Mouse (Mus musculus): Measurements from ENCODE around the gene Vipr1. TPM values are rescaled to one million over a fixed set of nuclear protein-coding genes. Genes with fewer than 3 reads are reported as not detected.
"Not testable (repeated sequence)": the region's sequence is repeated elsewhere in the genome, so short reads cannot be mapped to it uniquely, and the experiment has no call there.

The Vipr1 gene
- 0.17 TPM in 1 of 2 replicates, not detected in the other for polyA plus RNA-seq (2014; fragmentation: Nextera tagmentation; extraction: Ambion mirVana)

DNA sequence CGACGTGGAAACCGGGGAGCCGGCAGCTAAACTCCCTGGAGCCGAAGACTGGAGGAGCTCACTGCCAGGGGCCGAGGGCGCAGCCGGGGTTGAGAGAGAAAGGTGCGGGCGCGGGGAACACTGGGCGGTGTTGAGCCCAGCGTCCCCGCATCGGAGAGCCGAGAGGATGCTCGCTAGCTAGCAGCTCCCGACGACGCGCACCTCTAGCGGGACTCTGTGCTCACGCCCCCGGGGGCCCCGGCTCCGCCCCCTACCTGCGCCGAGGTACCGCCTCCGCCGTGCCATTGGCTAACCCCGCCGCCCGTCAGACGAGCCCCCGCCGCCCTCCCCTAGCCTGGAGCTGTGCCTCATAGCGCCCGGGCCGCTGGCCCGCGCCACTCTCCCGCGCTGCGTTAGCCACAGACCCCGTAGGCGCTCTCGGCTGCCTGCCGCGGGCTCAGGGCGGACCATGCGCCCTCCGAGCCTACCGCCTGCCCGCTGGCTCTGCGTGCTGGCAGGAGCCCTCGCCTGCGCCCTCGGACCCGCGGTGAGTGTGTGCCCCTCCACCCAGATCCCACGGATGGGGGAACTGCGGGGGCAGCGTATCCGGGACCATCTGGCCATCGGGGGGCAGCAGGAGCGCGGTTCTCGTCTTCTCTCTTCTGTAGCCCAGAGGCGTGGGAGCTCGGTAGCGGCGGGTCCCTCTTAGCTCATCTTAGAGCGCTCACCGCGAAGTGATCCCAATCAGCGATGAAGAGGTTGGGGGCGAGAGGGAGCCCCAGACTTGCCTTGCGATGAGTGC, at the start of gene Vipr1:
Gene Vipr1, plus strand, starts transcription at position 316 of the 781 bp plus-strand sequence.
- H3K9ac ChIP-seq (ENCODE audit: low read depth, low read length) = peak within 1 kb of the TSS; percentile 2; the same call in 1 of the 2 replicates
- peak within 1 kb of the TSS; percentile 63 for H3K4me2 ChIP-seq
- H3K36me3 ChIP-seq (ENCODE audit: control insufficient read depth, insufficient read depth, low read length) = no peaks in the 10 kb centered on the region
- H3K27me3 ChIP-seq (ENCODE audit: control insufficient read depth, insufficient read depth, low read length) = peaks cover 61% of the 10 kb centered on the region
- H3K4me1 ChIP-seq (ENCODE audit: control insufficient read depth, insufficient read depth, low read length) = peaks cover 15% of the 10 kb centered on the region
- no peak within 1 kb of the TSS for H3K27ac ChIP-seq (ENCODE audit: low read depth, low read length)
- under 1% methylated on average over 78 of the region's 79 CpGs for WGBS (ENCODE audit: insufficient replicate concordance)
- H3K4me3 ChIP-seq (ENCODE audit: low read depth, low read length) = peak within 1 kb of the TSS; percentile 38
- ATAC-seq (replicated peaks; ENCODE audit: insufficient number of reproducible peaks, low FRiP score, low TSS enrichment) = peak; percentile 72
- no peaks in the 10 kb centered on the region for H3K9me3 ChIP-seq (replicated peaks; ENCODE audit: control insufficient read depth, low read length)

DNA sequence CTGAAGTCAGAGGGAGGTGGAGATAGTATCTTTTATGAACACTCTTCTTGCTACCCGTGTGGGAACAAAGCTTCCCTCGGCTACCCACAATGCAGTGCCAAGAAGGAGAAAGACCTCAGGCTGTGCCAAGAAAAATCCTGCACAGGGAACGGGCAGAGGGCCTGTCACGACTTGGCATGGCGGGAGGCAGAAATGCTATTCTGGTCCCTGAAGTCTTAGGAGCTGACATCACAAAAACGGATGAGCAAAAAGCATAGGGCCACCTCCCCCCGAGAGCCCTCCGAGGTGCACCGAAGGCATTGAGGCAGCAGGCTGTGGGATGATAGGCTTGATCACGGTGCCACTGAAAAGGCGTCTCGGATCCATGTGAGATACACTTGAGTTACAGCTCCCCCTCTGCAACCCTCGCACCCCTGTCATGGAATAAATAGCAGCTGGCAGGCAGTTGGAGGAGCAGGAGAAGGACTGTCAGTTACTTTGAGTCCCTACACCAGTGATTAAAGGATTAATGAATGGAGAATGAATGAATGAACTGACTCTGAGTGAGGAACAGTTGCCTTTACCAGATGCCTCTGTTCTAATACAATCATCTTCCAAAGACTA, 49.5 kb upstream of the Vipr1 start:
- Histone ChIP-seq H3K36me3 (ENCODE audit: control insufficient read depth, insufficient read depth, low read length) (no peaks in the 10 kb centered on the region), H3K4me2 (no peak overlapping the region), H3K4me3 (ENCODE audit: low read depth, low read length) (no peak overlapping the region), H3K4me1 (ENCODE audit: control insufficient read depth, insufficient read depth, low read length) (no peaks in the 10 kb centered on the region), H3K9me3 (replicated peaks; ENCODE audit: control insufficient read depth, low read length) (peaks cover 5% of the 10 kb centered on the region), H3K27ac (ENCODE audit: low read depth, low read length) (no peak overlapping the region), H3K27me3 (ENCODE audit: control insufficient read depth, insufficient read depth, low read length) (no peaks in the 10 kb centered on the region), H3K9ac (ENCODE audit: low read depth, low read length) (no peak overlapping the region)
- 74% methylated on average over 13 of the region's 13 CpGs for WGBS (ENCODE audit: insufficient replicate concordance)
- ATAC-seq (replicated peaks; ENCODE audit: insufficient number of reproducible peaks, low FRiP score, low TSS enrichment) = no peak

DNA sequence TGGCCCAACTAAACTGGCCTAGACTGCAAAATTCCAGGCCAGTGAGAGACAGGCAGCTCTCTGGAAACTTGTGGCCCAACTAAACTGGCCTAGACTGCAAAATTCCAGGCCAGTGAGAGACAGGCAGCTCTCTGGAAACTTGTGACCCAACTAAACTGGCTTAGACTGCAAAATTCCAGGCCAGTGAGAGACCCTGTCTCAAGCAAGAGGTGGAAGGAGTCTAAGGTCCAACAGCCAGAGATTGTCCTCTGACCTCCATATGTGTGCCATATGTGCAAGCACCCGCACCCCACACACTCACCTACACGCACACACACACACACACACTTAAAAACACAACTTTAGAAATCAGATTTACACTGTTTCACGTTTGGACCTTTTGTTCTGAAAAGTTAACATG, 48.7 kb upstream of the Vipr1 start:
- H3K36me3 ChIP-seq (ENCODE audit: control insufficient read depth, insufficient read depth, low read length); H3K27me3 ChIP-seq (ENCODE audit: control insufficient read depth, insufficient read depth, low read length); H3K27ac ChIP-seq (ENCODE audit: low read depth, low read length); H3K4me2 ChIP-seq; H3K4me1 ChIP-seq (ENCODE audit: control insufficient read depth, insufficient read depth, low read length); H3K9me3 ChIP-seq (replicated peaks; ENCODE audit: control insufficient read depth, low read length); H3K9ac ChIP-seq (ENCODE audit: low read depth, low read length); ATAC-seq (replicated peaks; ENCODE audit: insufficient number of reproducible peaks, low FRiP score, low TSS enrichment); H3K4me3 ChIP-seq (ENCODE audit: low read depth, low read length): not testable (repeated sequence)
- WGBS (ENCODE audit: insufficient replicate concordance) = 79% methylated on average over 3 of the region's 3 CpGs

DNA sequence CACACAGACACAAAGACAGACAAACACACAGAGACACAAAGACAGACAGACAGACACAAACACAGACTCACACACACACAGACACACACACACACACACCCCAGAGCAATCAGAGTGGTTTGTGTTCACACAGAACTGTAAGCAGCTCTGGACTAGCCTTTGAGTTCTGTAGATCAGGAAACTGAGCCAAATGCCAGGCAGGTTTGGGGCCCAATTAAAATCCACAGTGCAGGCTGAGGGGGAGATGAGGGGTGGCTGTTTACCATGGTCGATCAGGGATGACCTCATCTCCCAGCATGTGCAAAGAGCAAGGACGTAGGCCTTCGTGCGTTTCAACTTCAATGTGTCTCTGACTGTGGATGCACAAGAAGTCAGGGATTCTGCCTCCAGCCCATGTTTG, 47.7 kb upstream of the Vipr1 start:
- H3K4me2 ChIP-seq = no peak overlapping the region

DNA sequence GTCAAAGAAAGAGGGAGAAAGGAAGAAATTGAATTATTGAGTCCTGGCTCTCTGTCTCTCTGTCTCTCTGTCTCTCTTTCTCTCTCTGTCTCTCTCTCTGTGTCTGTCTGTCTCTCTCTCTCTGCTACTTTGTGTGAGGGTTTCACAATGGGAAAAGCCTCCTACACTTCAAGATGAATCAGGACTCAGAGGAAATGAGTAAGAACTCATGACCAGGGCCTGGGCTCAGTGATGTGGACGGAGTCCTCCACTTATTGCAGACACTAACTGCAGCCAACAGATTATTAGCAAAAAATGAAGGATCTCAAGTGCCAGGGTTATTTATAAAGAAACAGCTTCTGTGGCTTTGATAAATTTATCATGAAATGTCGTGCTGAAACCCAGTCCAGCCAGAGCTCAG, 44.4 kb upstream of the Vipr1 start:
- no peak for ATAC-seq (replicated peaks; ENCODE audit: insufficient number of reproducible peaks, low FRiP score, low TSS enrichment)
- H3K4me1 ChIP-seq (ENCODE audit: control insufficient read depth, insufficient read depth, low read length) = peaks cover 5% of the 10 kb centered on the region; the same call in 1 of the 2 replicates
- H3K4me3 ChIP-seq (ENCODE audit: low read depth, low read length) = no peak overlapping the region
- H3K36me3 ChIP-seq (ENCODE audit: control insufficient read depth, insufficient read depth, low read length) = no peaks in the 10 kb centered on the region
- no peak overlapping the region for H3K4me2 ChIP-seq
- H3K9me3 ChIP-seq (replicated peaks; ENCODE audit: control insufficient read depth, low read length) = no peaks in the 10 kb centered on the region
- no peak overlapping the region for H3K27ac ChIP-seq (ENCODE audit: low read depth, low read length)
- 67% methylated on average over 2 of the region's 2 CpGs for WGBS (ENCODE audit: insufficient replicate concordance)
- H3K9ac ChIP-seq (ENCODE audit: low read depth, low read length) = no peak overlapping the region
- H3K27me3 ChIP-seq (ENCODE audit: control insufficient read depth, insufficient read depth, low read length) = no peaks in the 10 kb centered on the region

More for the DNA sequence above, 47.7 kb upstream of the Vipr1 start:
- WGBS (ENCODE audit: insufficient replicate concordance) = 72% methylated on average over 4 of the region's 4 CpGs
- no peaks in the 10 kb centered on the region for H3K9me3 ChIP-seq (replicated peaks; ENCODE audit: control insufficient read depth, low read length)
- no peak overlapping the region for H3K9ac ChIP-seq (ENCODE audit: low read depth, low read length)
- H3K4me3 ChIP-seq (ENCODE audit: low read depth, low read length) = no peak overlapping the region
- H3K36me3 ChIP-seq (ENCODE audit: control insufficient read depth, insufficient read depth, low read length) = no peaks in the 10 kb centered on the region
- no peaks in the 10 kb centered on the region for H3K27me3 ChIP-seq (ENCODE audit: control insufficient read depth, insufficient read depth, low read length)
- ATAC-seq (replicated peaks; ENCODE audit: insufficient number of reproducible peaks, low FRiP score, low TSS enrichment) = no peak
- H3K27ac ChIP-seq (ENCODE audit: low read depth, low read length) = no peak overlapping the region
- no peaks in the 10 kb centered on the region for H3K4me1 ChIP-seq (ENCODE audit: control insufficient read depth, insufficient read depth, low read length)

DNA sequence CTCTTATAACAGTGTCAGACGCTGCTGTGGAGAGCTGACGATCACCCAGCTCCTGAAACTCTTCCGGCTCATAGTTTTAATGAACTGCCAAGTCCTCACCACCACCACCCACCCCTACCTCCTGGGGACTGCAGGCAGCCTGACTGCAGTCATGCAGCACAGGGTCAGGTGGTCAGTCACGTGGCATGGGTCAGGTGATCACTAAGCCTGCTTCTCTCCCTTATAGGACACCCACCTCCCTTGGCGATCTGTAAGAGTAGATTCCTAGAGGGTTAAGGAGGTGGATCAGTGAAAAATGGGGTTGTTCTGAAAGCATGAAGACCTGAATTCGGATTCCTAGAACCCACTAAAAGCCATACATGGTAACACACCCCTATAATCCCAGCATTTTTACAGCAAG, 43.0 kb upstream of the Vipr1 start:
- Histone ChIP-seq H3K4me1 (ENCODE audit: control insufficient read depth, insufficient read depth, low read length) (peaks cover 5% of the 10 kb centered on the region; the same call in 1 of the 2 replicates), H3K36me3 (ENCODE audit: control insufficient read depth, insufficient read depth, low read length) (no peaks in the 10 kb centered on the region), H3K4me3 (ENCODE audit: low read depth, low read length) (no peak overlapping the region), H3K4me2 (no peak overlapping the region), H3K9me3 (replicated peaks; ENCODE audit: control insufficient read depth, low read length) (no peaks in the 10 kb centered on the region), H3K27ac (ENCODE audit: low read depth, low read length) (no peak overlapping the region), H3K27me3 (ENCODE audit: control insufficient read depth, insufficient read depth, low read length) (no peaks in the 10 kb centered on the region), H3K9ac (ENCODE audit: low read depth, low read length) (no peak overlapping the region)
- ATAC-seq (replicated peaks; ENCODE audit: insufficient number of reproducible peaks, low FRiP score, low TSS enrichment) = no peak
- 73% methylated on average over 6 of the region's 6 CpGs for WGBS (ENCODE audit: insufficient replicate concordance)

DNA sequence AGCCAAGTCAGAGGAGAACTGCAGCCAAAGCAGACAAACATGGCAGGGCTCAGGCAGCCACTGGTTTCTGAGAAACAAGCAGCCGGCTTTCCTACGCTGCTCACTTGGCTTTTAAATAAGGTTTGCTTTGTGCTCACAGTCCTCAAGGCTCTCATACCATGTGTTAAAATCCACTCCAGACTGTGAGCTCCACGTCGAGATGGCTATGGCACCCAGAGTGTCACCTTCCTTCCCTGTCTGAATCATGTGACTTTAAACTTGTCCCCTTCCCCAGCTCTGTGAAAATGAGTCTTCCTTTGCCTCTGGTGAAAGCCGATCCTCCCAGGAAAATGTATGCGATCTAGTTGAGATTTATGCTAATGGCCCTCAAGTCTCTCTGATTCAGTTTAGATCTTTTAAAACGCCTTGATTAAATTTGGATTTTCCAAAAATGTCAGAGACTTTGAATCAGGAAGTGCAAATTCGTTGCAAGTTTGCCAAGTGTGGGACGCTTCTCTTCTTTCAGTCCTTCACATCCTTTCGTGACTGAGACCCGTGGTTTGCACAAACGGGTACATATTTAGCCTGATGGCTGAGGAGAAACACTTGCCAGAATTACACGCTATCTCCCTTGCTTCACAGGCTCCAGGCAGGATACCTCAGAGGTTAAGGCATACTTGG, 42.2 kb upstream of the Vipr1 start:
- Histone ChIP-seq H3K36me3 (ENCODE audit: control insufficient read depth, insufficient read depth, low read length) (no peaks in the 10 kb centered on the region), H3K27me3 (ENCODE audit: control insufficient read depth, insufficient read depth, low read length) (no peaks in the 10 kb centered on the region), H3K9me3 (replicated peaks; ENCODE audit: control insufficient read depth, low read length) (no peaks in the 10 kb centered on the region), H3K4me1 (ENCODE audit: control insufficient read depth, insufficient read depth, low read length) (peaks cover 5% of the 10 kb centered on the region; the same call in 1 of the 2 replicates), H3K9ac (ENCODE audit: low read depth, low read length) (no peak overlapping the region), H3K4me2 (no peak overlapping the region), H3K27ac (ENCODE audit: low read depth, low read length) (no peak overlapping the region), H3K4me3 (ENCODE audit: low read depth, low read length) (no peak overlapping the region)
- 50% methylated on average over 13 of the region's 13 CpGs for WGBS (ENCODE audit: insufficient replicate concordance)
- no peak for ATAC-seq (replicated peaks; ENCODE audit: insufficient number of reproducible peaks, low FRiP score, low TSS enrichment)

DNA sequence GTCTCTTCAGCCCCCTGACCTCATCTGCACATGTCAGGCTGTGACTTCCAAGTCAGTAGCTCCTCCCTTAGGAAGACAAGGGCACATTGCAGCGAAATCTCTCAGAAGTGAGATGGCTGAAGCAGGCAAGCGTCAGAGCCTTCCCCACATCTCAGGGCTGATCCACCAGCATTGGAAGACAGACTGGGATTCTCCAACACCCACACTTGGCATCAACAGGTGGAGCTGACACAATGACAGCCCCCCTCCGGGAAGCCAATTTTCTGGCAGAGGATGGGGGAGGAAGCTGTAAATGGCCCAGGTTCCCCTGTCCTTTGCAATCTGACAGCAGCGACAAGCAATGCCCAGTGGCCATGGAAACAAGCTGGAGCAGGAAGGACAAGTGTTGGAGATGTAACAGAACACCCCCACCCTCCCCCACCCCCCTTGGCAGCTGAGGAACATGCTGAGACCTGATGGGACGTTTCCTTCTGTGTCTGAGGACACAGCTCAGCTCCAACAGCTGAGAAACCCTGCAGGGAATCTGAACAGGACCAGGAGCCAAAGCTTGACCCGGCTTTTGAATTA, 41.6 kb upstream of the Vipr1 start:
- no peaks in the 10 kb centered on the region for H3K36me3 ChIP-seq (ENCODE audit: control insufficient read depth, insufficient read depth, low read length)
- no peak overlapping the region for H3K9ac ChIP-seq (ENCODE audit: low read depth, low read length)
- H3K27ac ChIP-seq (ENCODE audit: low read depth, low read length) = no peak overlapping the region
- WGBS (ENCODE audit: insufficient replicate concordance) = 16% methylated on average over 6 of the region's 6 CpGs
- H3K9me3 ChIP-seq (replicated peaks; ENCODE audit: control insufficient read depth, low read length) = no peaks in the 10 kb centered on the region
- no peak for ATAC-seq (replicated peaks; ENCODE audit: insufficient number of reproducible peaks, low FRiP score, low TSS enrichment)
- H3K4me1 ChIP-seq (ENCODE audit: control insufficient read depth, insufficient read depth, low read length) = peaks cover 5% of the 10 kb centered on the region; the same call in 1 of the 2 replicates
- H3K4me2 ChIP-seq = no peak overlapping the region
- H3K4me3 ChIP-seq (ENCODE audit: low read depth, low read length) = no peak overlapping the region
- no peaks in the 10 kb centered on the region for H3K27me3 ChIP-seq (ENCODE audit: control insufficient read depth, insufficient read depth, low read length)

Data from heart, embryonic 11.5 days (tissue).